Mouse (Mus musculus) thymus, postnatal 10 days (tissue): ENCODE measurements around the gene Itm2b.

Experiments
- DNase-seq, 2 experiments: peaks; one replicate each; pipeline ENCODE4 v3.0.0; 2021; ENCODE audit warnings: low spot score in 2 of 2

Gene Itm2b

DNA sequence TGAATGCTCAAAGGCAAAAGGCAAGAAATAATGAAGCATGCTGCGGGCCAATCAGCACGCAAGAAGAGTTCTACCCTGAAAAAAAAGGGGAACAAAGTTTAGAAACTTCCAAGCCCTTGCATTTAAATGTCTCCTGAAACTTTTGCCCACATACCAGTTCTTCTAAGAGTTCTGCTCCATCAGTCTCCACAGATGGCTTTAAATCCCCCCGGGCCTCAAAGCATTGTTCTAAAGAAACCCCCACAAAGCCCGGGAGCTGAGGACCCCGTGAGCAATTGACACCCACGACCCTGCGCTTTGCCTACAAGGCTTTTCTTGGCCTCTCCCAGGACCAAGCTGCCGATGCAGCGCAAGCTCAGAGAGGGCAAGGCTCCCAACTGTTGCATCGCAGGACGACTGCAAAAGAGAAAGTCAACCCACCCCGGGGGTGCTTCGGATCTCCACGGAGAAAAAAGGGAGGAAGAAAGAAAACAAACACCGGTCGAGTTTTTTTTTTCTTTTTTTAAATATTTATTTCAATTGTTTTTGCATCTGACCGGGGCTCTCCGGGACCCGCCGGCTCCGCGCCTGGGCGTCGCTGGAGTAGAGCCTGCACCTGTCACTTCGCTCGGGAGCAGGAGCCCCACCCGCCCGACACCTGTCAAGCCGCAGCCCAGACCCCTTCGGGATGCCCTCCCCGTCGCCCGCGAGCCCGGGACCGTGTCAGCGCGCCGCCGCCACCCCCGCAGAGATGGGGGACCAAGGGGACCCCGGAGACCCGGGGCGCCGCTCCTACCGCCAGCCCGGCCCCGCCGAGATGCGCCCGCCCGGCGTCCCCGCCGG is 60.2 kb downstream of the Itm2b start:
- peak; percentile 59 to 66 for DNase-seq

DNA sequence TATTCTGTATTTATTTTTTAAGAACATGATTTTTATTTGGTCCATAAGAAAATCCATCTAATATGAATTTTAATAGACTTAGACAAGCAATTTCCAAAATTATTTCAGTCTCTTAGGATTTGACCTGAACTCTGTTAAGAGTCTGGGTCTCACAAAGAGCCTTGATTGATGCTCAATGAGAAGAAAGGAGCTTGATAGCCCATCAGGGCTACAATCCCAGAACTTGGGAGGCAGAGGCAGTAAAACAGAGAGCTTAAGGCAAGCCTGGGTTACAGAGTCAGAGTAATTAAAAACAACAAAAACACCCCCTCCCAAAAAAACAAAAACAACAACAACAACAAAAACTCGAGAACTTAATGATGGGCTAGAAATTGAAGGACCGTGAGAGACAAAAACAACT is 61.1 kb downstream of the Itm2b start:
- no peak for DNase-seq

DNA sequence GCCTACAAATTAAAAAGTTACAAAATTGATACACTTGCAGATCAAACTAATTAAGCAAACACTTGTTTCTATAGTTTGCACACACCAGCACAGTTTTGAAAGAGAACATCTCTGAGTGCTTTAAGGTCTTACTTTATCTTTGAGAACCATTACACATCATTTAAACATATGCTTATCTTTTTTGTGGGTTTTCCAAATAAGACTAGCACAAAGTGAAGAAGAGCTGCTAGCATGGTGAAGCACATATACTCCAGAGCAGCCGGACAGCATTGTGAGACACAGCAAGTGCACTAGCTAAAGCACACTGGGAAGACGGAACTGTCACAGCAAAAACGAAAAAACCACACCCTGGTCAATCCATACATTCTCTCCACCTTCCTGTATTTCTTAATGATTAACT is 62.9 kb downstream of the Itm2b start:
- DNase-seq = no peak

DNA sequence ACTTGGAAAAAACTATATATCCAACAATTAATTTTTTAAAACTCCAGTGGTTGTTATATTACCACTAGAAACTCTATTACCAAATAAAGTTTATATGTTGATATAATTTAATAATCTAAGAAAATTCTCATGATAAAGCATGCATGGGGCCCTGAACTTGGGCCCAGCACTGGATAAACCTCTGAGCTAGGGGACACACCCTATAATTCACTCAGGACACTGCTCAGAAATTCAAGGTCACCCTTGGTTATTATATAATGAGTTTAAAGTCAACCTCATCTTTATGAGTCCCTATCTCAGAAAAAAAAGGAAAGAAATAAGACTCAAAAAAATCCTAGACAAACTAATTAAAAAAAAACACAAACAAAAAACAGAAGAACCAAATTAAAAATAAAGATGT is 68.2 kb downstream of the Itm2b start:
- no peak for DNase-seq

DNA sequence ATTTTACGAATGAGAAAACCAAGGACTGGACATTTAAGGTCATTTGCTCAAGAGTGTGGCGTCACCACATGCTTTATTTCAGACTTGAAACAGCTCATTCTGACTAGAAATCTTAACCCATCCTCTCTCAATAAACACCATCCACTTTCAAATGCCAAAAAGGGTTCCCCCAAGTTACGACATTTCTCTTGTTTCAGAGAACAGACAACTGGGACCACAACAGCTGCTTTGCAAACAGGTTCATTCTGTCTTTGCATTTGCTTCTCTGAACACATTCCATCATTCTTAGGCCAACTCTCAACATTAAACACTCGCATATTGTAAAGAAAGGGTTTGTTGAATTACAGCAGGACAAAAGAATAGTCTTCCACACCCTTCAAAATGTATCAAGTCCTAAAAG is 71.2 kb downstream of the Itm2b start:
- DNase-seq = no peak

DNA sequence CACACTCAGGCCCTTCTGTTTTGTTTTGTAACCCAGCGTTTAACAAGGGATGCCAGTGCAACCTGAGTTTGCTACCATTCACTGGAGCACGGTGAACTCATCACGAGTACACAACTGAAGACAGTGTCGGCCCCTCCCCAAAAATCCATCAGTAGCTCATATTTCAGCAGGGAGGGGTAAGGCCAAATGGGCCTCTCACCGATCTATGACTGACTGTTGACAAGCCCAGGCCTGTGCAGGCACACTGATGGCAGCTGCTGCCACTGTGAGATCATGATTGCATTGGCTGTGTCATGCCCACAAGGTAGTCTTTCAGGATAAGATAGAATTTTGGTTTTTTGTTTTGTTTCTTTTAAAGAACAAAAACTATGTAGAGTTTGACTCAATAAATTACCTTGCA is 71.7 kb downstream of the Itm2b start:
- DNase-seq = no peak

DNA sequence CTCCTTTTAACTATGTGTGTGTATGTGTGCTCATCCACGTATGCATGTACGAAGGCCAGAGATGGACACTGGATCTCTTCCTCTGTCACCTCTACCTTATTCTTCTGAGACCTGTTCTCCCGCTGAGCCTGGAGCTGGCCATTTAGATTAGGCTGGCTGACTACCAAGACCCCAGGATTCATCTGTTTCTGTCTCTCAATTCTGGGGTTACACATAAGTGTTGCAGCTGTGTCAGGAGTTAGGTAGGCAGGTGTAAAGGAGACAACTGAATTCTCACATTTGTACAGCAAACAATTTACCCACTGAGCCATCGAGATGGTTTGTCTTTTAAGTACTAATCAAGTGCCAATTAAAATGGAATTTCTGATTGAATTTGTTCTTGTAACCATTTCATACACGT is 72.2 kb downstream of the Itm2b start:
- no peak for DNase-seq
